Mouse (Mus musculus): ENCODE measurements around the gene Calr3.

The Calr3 gene

DNA sequence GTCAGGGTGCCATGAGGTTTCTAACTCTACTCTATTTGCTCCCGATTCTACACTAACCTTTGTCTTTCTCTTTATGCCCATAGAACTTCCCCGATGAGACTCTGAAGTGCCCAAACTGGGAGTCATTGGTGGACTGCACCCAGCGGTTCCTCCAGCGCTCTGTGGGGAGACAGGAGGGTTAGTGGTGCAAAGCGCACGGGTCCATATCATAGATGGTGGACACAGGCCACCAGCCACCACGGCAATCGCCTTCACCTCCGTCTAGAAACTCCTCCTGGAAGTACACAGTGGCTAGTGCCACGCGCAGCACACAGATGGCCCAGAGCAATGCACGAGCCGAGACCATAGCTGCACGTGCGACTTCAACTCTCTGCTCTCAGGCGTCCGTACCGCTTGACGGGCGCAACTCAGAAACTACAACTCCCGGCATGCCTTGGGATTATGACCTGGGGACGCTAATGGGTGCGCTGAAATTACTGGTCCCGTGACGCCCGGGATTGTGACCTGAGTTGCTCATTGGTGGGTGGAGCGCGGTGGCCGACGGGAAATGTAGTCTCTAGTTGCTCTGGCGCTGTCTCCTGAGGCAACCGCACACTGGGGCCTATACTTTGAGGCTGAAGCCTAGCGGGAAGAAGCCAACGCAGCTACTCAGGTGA lies at the start of gene Calr3, which contains the start of gene 1700030K09Rik:
TSS of gene Calr3 (minus strand) at position 533 of the 656 bp plus-strand sequence.
TSS of gene 1700030K09Rik (plus strand) at position 543 of the 656 bp plus-strand sequence.
- DNase-seq (ENCODE audit: low read depth, low spot score), result peak; percentile 97

DNA sequence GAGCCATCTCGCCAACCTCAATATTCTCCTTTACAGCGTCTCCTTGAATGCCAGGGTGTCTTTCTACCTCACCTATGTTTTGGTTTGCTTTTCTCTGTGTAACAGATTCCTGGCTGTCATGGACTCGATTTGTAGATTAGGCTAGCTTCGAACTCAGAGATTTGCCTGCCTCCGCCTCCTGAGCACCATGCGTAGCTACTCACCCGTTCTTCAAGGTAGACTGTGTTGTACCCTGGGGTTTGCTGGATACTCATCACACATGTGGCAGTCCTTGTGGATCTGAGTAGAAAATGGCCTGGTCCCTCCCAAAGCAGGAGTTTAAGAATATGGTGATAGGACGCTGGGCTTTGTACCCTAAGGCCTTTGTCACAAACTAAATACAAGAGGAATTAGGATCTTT lies 49.7 kb upstream of the Calr3 start:
- no peak for DNase-seq (ENCODE audit: low read depth, low spot score)

DNA sequence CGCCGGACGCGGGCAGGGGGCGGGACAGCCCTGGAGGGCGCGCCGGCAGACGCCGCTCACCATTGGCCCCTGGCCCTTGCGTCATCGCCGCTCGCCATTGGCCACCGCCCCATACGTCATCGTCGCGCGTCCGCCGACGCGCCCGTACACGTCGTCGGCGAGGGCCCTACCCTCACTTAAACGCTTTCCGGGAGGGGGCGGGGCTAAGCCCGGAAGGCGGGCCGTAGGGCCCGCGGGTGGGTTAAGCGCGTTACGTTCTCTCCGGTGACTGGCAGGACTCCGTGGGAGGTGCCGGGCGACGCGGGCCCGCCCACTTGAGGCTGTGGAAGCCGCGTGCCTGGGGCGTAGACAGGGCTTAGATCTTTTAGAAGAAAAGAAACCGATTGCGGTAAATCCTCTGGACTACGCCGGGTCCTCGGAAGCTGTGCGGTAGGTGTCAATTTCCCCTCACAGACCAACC lies 49.0 kb upstream of the Calr3 start:
- DNase-seq (ENCODE audit: low read depth, low spot score), result peak; percentile 100

DNA sequence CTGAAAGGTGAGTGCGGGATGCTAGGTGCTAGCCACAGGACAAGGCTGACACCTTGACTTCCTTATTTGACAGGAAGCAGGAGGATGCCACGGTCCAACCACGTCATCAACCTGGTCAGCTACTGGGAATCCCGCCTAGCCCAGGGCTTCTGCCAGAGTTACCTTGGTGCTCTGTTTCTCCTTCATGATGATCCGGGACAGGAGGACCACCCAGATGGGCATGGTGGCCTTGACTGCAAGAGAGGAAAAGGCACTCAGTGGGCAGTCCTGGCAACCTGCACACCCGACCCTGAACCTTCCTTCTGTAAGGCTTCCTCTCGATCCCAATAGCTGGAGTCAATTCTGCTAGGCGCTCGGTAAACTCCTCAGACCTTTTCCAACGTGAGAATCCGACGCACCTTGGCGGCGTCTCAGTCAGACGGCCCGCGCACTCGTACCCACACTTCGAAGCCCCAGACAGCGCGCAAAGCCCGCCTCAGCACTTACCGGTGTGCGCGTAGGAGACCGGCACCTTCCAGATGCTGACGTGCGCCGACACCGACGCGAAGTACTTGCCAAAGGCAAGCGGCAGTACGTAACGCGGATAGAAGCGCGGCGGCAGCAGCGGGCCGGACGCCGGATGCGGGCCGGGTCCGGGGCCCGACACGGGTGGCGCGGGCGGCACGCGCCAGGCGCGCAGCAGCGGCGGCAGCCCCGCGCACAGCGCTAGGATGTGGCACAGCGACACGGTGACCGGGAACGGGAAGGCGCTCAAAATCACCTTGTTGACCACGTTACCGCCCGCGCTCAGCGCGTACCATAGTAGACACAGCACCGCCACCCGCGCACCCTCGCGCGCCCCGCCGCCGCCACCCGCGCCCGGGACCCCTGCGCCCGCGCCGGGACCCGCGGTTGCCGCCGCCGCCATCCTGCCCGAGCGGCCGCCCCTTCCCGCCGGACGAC lies 48.3 kb upstream of the Calr3 start, which contains the start of gene Slc35e1:
TSS of gene Slc35e1 (minus strand) at position 935 of the 942 bp plus-strand sequence.
- DNase-seq (ENCODE audit: low read depth, low spot score), result peak; percentile 6

DNA sequence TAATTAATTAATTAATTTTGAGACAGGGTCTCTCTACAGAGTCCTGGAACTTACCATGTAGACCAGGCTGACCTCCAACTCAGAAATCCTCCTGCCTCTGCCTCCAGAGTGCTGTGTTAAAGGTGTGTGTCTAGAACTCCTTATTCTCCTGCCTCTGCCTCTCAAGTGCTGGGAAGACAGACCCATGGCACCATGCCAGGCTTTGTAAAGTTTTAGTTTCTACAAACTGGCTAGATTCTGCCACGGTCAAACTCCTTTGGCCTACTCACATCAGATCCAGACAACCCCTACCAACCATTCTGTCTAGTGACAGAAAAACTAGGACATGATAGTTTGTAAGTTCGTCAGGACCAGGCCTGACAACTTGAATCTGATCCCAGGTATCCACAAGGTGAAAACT lies 47.3 kb upstream of the Calr3 start:
- DNase-seq (ENCODE audit: low read depth, low spot score), result no peak

DNA sequence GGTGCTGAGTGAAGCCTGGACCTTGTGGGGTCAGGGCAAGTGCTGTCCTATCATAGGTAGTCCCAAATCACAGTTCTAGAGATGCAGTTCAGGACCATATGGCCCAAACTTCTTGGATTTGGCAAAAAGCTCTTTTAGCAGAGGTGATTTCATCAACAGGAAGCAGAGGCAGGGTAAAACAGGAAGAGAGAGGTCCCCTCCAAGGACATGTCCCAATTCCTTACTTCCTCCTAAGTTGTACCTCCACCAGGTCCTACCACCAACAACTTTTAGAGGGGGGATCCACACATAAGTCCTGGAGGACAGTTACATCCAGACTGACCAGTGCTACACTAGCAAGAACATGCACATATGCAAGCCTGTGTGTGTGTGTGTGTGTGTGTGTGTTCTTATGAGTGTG lies 43.3 kb upstream of the Calr3 start:
- DNase-seq (ENCODE audit: low read depth, low spot score), result no peak

DNA sequence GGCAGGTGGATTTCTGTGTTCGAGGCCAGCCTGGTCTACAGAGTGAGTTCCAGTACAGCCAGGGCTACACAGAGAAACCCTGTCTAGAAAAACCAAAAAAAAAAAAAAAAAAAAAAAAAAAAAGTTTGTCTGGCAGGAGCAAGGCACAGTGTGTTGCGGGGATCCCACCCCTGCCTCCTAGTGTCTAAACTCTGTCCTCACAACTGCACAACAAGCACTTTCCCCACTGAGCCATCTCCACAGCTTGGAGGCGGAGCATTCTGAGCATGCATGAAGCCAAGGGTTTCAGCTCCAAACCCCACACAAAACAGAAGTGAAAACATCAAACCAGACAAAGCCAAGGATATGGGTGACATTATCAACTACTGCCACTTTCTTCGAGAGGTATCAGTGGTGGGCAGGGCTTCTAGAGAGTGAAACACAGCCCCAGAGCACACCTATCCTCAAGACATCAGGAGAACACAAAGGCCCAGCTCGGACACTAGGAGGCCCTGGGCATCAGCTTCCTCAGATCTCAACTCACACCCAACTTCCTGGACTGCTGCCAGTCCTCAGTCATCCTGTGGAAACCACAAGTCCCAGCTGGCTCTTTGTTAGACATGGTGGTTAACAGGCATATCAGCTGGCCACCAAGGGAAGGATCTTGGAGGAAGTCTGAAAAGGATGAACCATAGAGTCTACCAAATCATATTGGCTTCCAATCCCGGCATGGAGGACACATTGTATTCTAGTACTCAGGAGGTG lies 42.0 kb upstream of the Calr3 start:
- no peak for DNase-seq (ENCODE audit: low read depth, low spot score)

DNA sequence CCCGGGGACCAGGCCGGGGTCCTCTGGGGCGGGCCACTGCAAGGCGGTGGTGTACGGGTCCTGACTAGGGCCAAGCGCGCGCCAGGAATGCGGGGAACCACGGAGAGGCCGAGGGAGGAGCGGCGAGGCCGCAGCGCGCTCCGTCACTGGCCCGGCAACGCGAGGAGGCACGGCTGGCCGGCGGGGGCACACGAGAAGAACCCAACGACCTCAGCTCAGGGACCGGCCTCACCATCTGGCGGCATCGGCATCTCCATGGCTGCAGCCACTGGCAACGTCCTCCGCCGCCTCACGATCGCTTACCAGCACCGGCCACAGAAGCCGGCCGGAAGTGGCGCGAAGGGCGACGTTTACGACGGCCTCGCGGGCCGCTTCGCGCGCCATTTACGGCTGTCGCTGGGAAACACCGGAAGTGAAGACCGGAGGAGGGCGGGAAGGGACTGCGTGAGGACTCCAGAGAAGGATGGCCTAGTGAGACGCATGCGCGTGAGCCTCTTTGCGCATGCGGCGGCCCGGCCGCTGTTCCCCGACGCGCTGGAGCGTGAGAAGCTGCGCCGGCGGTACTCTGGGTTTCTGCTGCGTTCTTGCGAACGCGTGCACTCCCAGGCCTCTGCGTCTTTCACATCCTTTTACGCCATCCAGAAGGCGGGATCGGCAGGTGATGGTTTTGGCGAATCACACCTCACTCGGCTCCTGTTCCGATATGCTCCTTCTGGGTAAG lies 31.3 kb upstream of the Calr3 start, which contains the start of gene Cherp:
TSS of gene Cherp (minus strand) at position 401 of the 721 bp plus-strand sequence.
- DNase-seq (ENCODE audit: low read depth, low spot score), result peak; percentile 99

DNA sequence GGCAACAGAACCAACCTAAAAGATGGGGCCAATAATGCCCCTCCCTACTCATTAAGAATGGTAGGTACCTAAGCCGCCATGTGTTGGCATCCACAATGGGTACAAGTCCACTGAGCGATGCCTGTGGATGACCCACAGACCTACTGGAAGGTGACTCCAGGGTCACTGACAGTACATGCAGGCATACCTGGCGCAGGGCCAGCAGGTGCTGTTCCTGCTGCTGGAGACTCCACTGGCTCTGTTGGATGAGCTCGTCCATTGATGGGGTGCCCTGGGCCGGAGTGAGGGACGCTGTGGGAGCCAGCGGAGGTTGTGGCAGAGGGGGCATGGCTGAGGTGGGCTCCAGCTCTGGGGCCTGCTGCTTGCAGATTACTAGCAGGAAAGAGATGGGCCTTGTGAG lies 27.0 kb upstream of the Calr3 start:
- no peak for DNase-seq (ENCODE audit: low read depth, low spot score)

DNA sequence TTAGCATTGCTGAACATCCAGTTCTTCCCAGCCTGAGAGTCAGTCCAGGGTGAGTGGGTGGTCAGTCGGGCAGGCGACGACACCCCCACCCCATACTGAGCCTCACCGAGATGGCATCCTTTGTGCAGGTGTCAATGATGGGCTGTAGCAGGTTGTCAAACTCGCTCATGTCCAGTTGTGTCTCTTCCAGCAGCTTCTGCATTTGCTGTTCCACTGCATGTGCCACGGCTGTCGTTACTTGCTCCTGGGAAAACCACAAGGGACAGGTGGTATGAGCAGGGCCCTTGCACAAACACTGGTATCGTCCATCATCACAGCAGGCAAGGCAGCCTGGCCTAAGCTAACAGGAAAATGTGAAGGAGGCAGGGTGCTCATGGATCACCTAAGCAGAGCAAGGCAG lies 26.3 kb upstream of the Calr3 start:
- no peak for DNase-seq (ENCODE audit: low read depth, low spot score)

DNA sequence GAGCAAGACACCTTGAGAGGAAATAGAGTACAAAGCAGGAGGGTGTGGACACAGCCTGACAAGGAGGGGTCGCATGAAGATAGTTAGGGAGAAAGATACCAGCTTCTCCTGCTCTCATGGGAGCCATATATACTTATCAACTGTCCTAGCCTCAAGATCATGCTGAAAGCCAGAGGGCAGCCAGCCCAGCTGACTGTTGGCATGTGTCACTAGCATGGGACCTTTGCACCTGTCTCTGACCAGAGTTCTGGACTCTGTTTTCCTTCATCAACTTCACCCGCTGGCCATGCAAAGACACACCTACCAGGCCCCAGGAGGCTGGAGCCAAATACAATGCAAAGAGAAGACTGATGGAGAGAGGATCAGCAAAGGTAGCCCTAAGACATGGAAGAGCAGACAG lies 25.6 kb upstream of the Calr3 start:
- no peak for DNase-seq (ENCODE audit: low read depth, low spot score)

DNA sequence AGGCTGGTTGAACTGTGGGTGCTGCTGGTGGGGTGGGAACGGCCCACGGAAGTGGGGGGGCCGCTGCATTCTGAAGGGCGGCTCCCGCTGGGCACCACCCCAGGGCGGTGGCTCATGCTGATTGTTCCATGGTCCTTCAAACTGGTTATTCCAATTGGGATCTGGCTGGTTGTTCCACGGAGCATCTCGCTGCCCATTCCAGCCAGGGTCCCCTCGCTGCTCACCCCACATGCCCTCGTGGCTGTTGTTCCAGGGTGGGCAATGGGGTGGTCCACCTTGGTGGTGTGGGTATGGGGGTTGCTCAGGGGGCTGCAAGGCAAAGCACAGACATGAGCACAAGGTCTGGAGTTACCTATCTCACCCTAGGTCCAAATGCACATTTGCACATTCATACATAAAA lies 20.5 kb upstream of the Calr3 start:
- no peak for DNase-seq (ENCODE audit: low read depth, low spot score)

DNA sequence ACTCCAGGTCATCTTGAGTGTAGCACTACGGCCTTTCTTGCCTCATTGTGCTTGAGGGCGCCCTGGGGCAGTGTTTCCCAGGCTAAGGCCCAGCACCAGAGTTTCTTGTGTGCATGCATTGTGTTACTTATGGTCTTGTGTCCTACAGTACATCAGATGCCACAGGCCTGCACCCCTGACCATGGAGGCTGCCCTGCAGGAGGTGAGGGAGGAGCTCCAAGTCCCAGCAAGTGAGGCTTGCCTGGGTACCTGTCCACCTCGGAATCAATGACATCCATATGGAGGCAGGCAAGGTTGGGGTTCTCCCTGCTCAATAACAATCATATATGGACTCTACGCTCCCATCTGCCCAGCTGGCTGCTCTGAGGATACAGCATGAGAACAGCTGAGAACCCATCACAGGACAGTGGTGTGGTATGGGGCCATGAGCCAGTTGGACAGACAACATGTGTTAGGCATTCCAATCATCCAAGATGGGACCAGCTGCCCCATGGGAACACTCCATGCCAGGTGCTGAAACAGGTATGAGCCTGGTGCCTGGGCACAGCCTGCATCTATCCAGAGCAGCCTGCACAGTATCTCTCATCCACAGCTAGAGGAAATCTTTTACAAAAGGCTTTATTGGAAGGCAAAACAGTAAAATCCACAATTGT lies 16.3 kb upstream of the Calr3 start:
- DNase-seq (ENCODE audit: low read depth, low spot score), result no peak

DNA sequence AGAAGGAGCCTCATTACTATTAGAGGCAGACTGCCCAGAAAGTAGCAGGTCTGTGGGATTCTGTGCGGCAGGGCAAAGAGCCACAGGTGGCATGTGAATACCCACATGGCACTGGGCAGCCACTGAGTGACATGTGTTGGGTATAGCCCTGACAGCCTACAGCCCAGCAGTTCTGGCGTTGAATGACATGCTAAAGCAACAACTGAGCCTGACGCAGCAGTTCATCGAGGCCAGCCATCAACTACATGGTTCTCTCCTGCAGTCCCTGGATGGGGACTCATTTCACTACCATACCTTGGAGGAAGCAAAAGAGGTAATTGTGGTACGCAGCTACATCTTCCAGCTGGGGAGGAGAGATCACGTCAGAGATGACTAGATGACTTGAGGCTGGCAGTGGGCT lies 14.8 kb upstream of the Calr3 start:
- DNase-seq (ENCODE audit: low read depth, low spot score), result no peak

DNA sequence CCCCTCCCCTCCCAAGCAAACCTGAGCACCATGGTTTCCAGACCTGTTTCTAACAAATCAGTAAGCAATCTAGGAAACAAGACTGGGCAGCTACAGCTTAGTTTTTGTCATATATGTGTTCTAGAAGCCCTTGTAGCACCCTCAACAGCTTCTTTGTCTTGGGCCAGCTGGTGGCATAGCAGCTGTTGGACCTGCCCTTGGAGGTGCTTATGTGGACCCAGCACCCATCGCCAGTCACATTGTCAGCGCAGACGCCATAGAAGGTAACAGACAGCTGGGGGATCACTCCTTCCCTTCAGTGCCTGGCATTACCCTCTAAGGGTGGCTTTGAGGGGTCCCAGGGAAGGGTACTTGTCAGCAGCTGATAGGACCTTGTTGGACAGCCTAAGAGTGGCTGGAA lies 14.1 kb upstream of the Calr3 start:
- no peak for DNase-seq (ENCODE audit: low read depth, low spot score)

DNA sequence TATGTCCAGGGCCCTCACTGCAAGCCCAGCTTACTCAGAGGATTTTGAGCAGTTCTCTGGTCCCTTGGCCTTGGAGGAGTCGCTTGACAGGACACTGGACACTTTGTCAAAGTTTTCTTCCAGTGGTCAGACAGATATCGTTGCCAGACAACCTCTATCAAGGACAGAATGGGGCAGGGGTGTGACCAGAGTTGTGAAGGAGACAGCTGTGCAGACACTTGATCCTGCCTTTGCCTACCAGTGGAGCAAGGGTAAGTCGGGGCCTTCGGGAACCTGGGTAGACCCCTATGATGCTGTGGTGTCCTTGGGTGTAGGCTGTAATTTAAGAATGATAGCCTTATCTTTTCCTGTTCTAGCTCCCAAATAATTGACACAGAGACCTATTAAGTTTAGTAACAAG lies 11.6 kb upstream of the Calr3 start:
- DNase-seq (ENCODE audit: low read depth, low spot score), result no peak

DNA sequence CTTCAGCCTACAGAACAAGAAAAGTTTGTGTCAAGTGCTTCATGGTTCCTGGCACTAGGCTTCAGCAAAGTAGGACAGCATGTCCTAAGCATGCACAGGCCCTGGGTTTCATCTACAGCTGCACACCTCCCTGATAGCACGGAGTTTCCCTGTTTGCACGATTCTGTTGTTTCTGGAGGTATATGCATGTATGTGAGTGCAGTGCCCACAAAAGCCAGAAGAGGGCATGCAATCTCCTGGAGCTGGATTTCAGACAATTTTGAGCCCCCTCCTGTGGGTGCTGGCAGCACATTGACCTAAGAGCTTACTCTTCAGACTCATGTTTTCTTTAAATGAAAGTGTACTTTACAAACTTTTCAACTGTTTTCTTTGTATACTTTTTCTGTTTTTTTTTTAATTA lies 10.2 kb upstream of the Calr3 start:
- no peak for DNase-seq (ENCODE audit: low read depth, low spot score)

DNA sequence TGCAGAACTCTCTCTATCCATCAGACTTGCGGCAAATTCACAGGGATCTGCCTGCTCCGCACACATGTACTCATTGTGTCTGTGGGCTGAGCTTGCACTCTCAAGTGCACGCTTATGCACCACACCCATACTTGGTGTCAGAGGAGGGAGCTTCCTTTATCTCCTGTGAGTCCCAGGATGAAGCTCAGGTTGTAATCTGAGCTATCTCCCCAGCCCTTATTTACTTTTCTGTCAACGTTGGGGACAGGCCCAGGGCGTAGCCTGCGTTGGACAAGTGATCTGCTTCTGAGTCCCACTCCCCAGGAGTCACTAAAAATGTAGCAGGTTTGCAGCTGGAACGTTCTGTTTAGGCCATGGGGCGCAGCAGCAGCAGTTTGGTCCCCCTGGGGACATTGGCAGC lies 7.8 kb upstream of the Calr3 start:
- DNase-seq (ENCODE audit: low read depth, low spot score), result no peak

DNA sequence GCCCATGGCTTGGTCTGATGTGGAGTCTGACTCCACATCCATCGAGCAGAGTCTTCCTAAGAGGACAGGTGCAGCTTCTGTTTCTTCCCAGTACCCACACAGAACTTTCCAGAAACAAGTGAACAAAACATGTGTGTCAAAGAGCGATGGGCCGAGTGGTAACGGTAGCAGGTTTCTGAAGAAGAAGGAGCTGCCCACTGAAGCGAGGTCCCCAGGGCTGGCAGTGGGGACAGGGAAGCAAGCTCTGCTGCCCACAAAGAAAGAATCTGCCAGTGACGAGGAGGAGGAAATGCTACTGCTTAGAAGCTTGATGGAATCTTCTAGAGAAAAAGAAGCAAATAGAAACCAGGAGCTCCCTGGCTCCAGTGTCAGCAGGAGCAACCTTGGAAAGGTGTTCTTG lies 1.4 kb upstream of the Calr3 start:
- no peak for DNase-seq (ENCODE audit: low read depth, low spot score)

DNA sequence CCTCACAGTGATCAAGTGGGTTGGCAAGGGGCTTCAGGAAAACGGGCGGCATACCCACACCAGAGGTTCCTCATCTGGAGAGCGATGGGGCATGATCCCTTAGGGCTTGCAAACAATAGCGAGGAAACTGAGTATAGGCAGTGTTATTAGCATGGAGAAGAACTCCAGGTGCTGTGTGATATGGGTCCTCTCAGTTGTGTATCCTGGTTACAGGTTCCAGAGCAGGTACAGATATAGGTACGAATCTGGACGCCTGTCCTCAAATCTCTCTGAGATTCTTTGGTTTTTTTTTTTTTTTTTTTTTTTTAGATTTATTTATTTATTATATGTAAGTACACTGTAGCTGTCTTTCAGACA lies 302 bp upstream of the Calr3 start:
- DNase-seq (ENCODE audit: low read depth, low spot score), result no peak

All from forelimb bud, embryonic 11.5 days (tissue).